Mouse (Mus musculus) bone marrow, adult 2 months (tissue): Measurements from ENCODE around the gene Slc39a8.

Source experiments
- CTCF ChIP-seq: fragments of 200-500 bp; IDR thresholded peaks from 2 replicates; pipeline ENCODE4 v1.5.1; 2011; ENCODE audit warnings: low read length, control low read depth; ENCODE audit not compliant: control insufficient read depth, insufficient read depth
- POLR2A ChIP-seq: fragments of 200-500 bp; IDR thresholded peaks from 2 replicates; pipeline ENCODE4 v1.6.1; 2011; ENCODE audit warnings: low read depth, mild to moderate bottlenecking, control low read depth, low read length, borderline replicate concordance; ENCODE audit not compliant: control insufficient read depth

DNA sequence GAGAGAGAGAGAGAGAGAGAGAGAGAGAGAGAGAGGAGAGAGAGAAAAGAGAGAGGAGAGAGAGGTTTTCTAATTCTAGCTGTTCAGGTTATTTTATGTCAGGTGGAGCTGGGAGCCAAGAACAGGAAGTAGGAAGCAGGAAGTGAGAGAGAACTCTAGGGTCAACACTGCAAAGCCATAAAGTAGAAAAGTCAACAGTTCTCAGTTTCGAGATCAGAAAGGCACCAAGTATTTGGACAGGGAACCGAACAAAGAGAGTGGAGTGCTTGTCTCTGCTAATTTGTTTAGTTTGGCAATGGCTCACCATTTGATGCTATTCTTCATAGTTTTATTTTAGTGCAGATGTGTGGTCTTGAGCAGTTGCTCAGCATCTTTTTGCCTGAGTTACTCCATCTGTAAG is 26.5 kb downstream of the Slc39a8 start:
- TF ChIP-seq CTCF = no peak
- no peak for TF ChIP-seq POLR2A
